ENCODE assay signal across 13 mouse cellular contexts in genomic region chr16:32076406-32076805, GRCm38 (mm10). TPM values are rescaled to one million over a fixed set of nuclear protein-coding genes. Genes with fewer than 3 reads are reported as not detected.
DNase-seq lines count a peak whose midpoint lies in the region; ATAC-seq and TF ChIP-seq lines count a peak whose summit lies in the region.
"Had no signal": no experiment of that assay in that cellular context is flagged by ENCODE, and none has a peak within 500 bp of the region (broad histone marks: within the 10 kb centered on the region; RNA-seq: fewer than 3 reads in every experiment).

No protein-coding gene starts in this region.

- no peaks in the 10 kb centered on the region for H3K27me3 ChIP-seq in forebrain, embryonic 16.5 days (replicated peaks; ENCODE audit: control insufficient read depth, insufficient read depth, low read length)
- H3K27me3 ChIP-seq in forebrain, embryonic 11.5 days (ENCODE audit: control insufficient read depth, insufficient read depth, low read length): no peaks in the 10 kb centered on the region
- no peaks in the 10 kb centered on the region for H3K27me3 ChIP-seq in hindbrain, embryonic 15.5 days
- H3K27me3 ChIP-seq in hindbrain, embryonic 12.5 days: no peaks in the 10 kb centered on the region
- H3K27me3 ChIP-seq in lung, postnatal 0 days (replicated peaks; ENCODE audit: insufficient read depth, low read length): no peaks in the 10 kb centered on the region

- H3K79me2 ChIP-seq in macrophage (ENCODE audit: inconsistent target): peaks cover 73% of the 10 kb centered on the region

- TF ChIP-seq EP300 in lung, postnatal 0 days (IDR thresholded peaks at IDR 0.05): no peak

- H3K36me3 ChIP-seq in forebrain, embryonic 16.5 days (ENCODE audit: control insufficient read depth, insufficient read depth): no peaks in the 10 kb centered on the region
- no peaks in the 10 kb centered on the region for H3K36me3 ChIP-seq in forebrain, embryonic 11.5 days (ENCODE audit: control insufficient read depth, insufficient read depth, low read length)
- no peaks in the 10 kb centered on the region for H3K36me3 ChIP-seq in hindbrain, embryonic 15.5 days
- H3K36me3 ChIP-seq in hindbrain, embryonic 12.5 days: no peaks in the 10 kb centered on the region
- H3K36me3 ChIP-seq in lung, postnatal 0 days (ENCODE audit: insufficient read depth, low read length): no peaks in the 10 kb centered on the region
- no peaks in the 10 kb centered on the region for H3K36me3 ChIP-seq in macrophage (ENCODE audit: inconsistent target)

- no peak for DNase-seq in forebrain, embryonic 11.5 days (ENCODE audit: low spot score)
- peak; percentile 12 for DNase-seq in lung, postnatal 0 days (ENCODE audit: low spot score)
- no peak for DNase-seq in lung, adult 18-20 months
- no peak for DNase-seq in neural tube, embryonic 10.5 days (ENCODE audit: extremely low spot score, low spot score)
- DNase-seq: adrenal gland, postnatal 14 days; cerebellum, adult 11 months; embryo, embryonic 11 days; heart, postnatal 4 days; layer of hippocampus, adult 9-11 months had no signal

- H3K4me3 ChIP-seq in forebrain, embryonic 16.5 days (replicated peaks; ENCODE audit: low read length): no peak overlapping the region
- no peak overlapping the region for H3K4me3 ChIP-seq in forebrain, embryonic 11.5 days (ENCODE audit: low read depth, low read length)
- H3K4me3 ChIP-seq in hindbrain, embryonic 15.5 days: no peak overlapping the region
- H3K4me3 ChIP-seq in hindbrain, embryonic 12.5 days: no peak overlapping the region
- H3K4me3 ChIP-seq in lung, postnatal 0 days (ENCODE audit: low read depth, low read length): no peak overlapping the region
- H3K4me3 ChIP-seq in macrophage (ENCODE audit: inconsistent target): 0 out of 2 replicates have a peak overlapping the region, but pooled peaks have one; percentile 1

- WGBS in forebrain, embryonic 16.5 days: 48% methylated on average over 3 of the region's 3 CpGs
- 92% methylated on average over 3 of the region's 3 CpGs for WGBS in forebrain, embryonic 11.5 days
- WGBS in hindbrain, embryonic 15.5 days: 69% methylated on average over 3 of the region's 3 CpGs
- 90% methylated on average over 3 of the region's 3 CpGs for WGBS in hindbrain, embryonic 12.5 days
- 15% methylated on average over 3 of the region's 3 CpGs for WGBS in lung, postnatal 0 days
- WGBS in macrophage (ENCODE audit: missing documents): 63% methylated on average over 3 of the region's 3 CpGs

- H3K27ac ChIP-seq in forebrain, embryonic 16.5 days (ENCODE audit: low read length): no peak overlapping the region
- no peak overlapping the region for H3K27ac ChIP-seq in forebrain, embryonic 11.5 days (ENCODE audit: low read depth, low read length)
- no peak overlapping the region for H3K27ac ChIP-seq in hindbrain, embryonic 15.5 days (replicated peaks)
- H3K27ac ChIP-seq in hindbrain, embryonic 12.5 days: no peak overlapping the region
- no peak overlapping the region for H3K27ac ChIP-seq in lung, postnatal 0 days (ENCODE audit: low read length)
- H3K27ac ChIP-seq in macrophage: no peak overlapping the region

- H3K4me1 ChIP-seq in forebrain, embryonic 16.5 days (replicated peaks; ENCODE audit: control insufficient read depth, insufficient read depth, low read length): peaks cover 24% of the 10 kb centered on the region
- 0 out of 2 replicates have a peak, but pooled peaks cover 6% of the 10 kb centered on the region for H3K4me1 ChIP-seq in forebrain, embryonic 11.5 days (replicated peaks; ENCODE audit: control insufficient read depth, insufficient read depth, low read length)
- peaks cover 27% of the 10 kb centered on the region for H3K4me1 ChIP-seq in hindbrain, embryonic 15.5 days (replicated peaks)
- peaks cover 15% of the 10 kb centered on the region for H3K4me1 ChIP-seq in hindbrain, embryonic 12.5 days
- peaks cover 10% of the 10 kb centered on the region for H3K4me1 ChIP-seq in lung, postnatal 0 days (ENCODE audit: insufficient read depth, low read depth, low read length)

- H3K9ac ChIP-seq in forebrain, embryonic 16.5 days (replicated peaks; ENCODE audit: low read depth, low read length): no peak overlapping the region
- H3K9ac ChIP-seq in forebrain, embryonic 11.5 days (ENCODE audit: low read length): no peak overlapping the region
- H3K9ac ChIP-seq in hindbrain, embryonic 15.5 days: no peak overlapping the region
- H3K9ac ChIP-seq in hindbrain, embryonic 12.5 days: no peak overlapping the region
- no peak overlapping the region for H3K9ac ChIP-seq in lung, postnatal 0 days (replicated peaks; ENCODE audit: low read depth)

- TF ChIP-seq CTCF in lung, postnatal 0 days (IDR thresholded peaks at IDR 0.05): no peak

- peak overlapping the region; percentile 6; the same call in 1 of the 2 replicates for H3K4me2 ChIP-seq in forebrain, embryonic 16.5 days (ENCODE audit: low read length)
- no peak overlapping the region for H3K4me2 ChIP-seq in forebrain, embryonic 11.5 days (ENCODE audit: low read depth, low read length, severe bottlenecking)
- H3K4me2 ChIP-seq in hindbrain, embryonic 15.5 days: 0 out of 2 replicates have a peak overlapping the region, but pooled peaks have one; percentile 15
- no peak overlapping the region for H3K4me2 ChIP-seq in hindbrain, embryonic 12.5 days (replicated peaks)
- no peak overlapping the region for H3K4me2 ChIP-seq in lung, postnatal 0 days (replicated peaks; ENCODE audit: low read depth, low read length)

- no peak for ATAC-seq in forebrain, embryonic 16.5 days
- no peak for ATAC-seq in forebrain, embryonic 11.5 days (replicated peaks; ENCODE audit: low FRiP score)
- ATAC-seq in hindbrain, embryonic 15.5 days (ENCODE audit: low FRiP score, low read depth): no peak
- ATAC-seq in hindbrain, embryonic 12.5 days (ENCODE audit: low FRiP score): no peak
- no peak for ATAC-seq in lung, postnatal 0 days

- H3K9me3 ChIP-seq in forebrain, embryonic 16.5 days (ENCODE audit: control insufficient read depth, low read length): no peaks in the 10 kb centered on the region
- H3K9me3 ChIP-seq in forebrain, embryonic 11.5 days (ENCODE audit: control insufficient read depth, low read length): no peaks in the 10 kb centered on the region
- no peaks in the 10 kb centered on the region for H3K9me3 ChIP-seq in hindbrain, embryonic 15.5 days
- H3K9me3 ChIP-seq in hindbrain, embryonic 12.5 days (replicated peaks): no peaks in the 10 kb centered on the region
- no peaks in the 10 kb centered on the region for H3K9me3 ChIP-seq in lung, postnatal 0 days (ENCODE audit: low read length)

RNA-seq across cellular contexts. Expression of gene Pak2, which starts 2.7 kb away (rescaled TPM):
- polyA plus RNA-seq in forebrain, embryonic 16.5 days (2015; fragmentation: Nextera tagmentation; extraction: Ambion mirVana): 42.9 and 50.9 TPM in 2 replicates
- polyA plus RNA-seq in forebrain, embryonic 11.5 days (2014; fragmentation: Nextera tagmentation; extraction: Ambion mirVana): 52.6 and 53.9 TPM in 2 replicates
- polyA plus RNA-seq in hindbrain, embryonic 15.5 days (2015; fragmentation: Nextera tagmentation; extraction: Ambion mirVana): 30.1 and 31.8 TPM in 2 replicates
- 48.5 and 50.3 TPM in 2 replicates for polyA plus RNA-seq in hindbrain, embryonic 12.5 days (2016; fragmentation: Nextera tagmentation; extraction: Ambion mirVana)
- polyA plus RNA-seq in lung, postnatal 0 days (2015; fragmentation: Nextera tagmentation; extraction: Ambion mirVana): 25.8 and 30.6 TPM in 2 replicates
- 10 to 100 TPM; 53.5 to 97.8 (median 68.9) TPM for total RNA-seq in macrophage (2018; cell fraction: chromatin; rRNA removed)
- total RNA-seq in macrophage (2018; cell fraction: cytosol; rRNA removed): 100 to 1,000 TPM in 6 of 26 experiments, 10 to 100 TPM in 20; 70.5 to 112 (median 93.3) TPM
- 100 to 1,000 TPM in 7 of 26 experiments, 10 to 100 TPM in 19; 68.7 to 134 (median 81.3) TPM for total RNA-seq in macrophage (2018; cell fraction: nucleus; rRNA removed)
- polyA plus RNA-seq in macrophage (2018): 58.5 to 99.5 TPM (median 73.3 TPM) in 3 replicates

RNA-seq across cellular contexts. Expression of gene Pigx, which starts 23.1 kb away (rescaled TPM):
- polyA plus RNA-seq in forebrain, embryonic 16.5 days (2015; fragmentation: Nextera tagmentation; extraction: Ambion mirVana): 121 and 122 TPM in 2 replicates
- 136 and 144 TPM in 2 replicates for polyA plus RNA-seq in forebrain, embryonic 11.5 days (2014; fragmentation: Nextera tagmentation; extraction: Ambion mirVana)
- polyA plus RNA-seq in hindbrain, embryonic 15.5 days (2015; fragmentation: Nextera tagmentation; extraction: Ambion mirVana): 101 TPM in 2 replicates
- 124 and 135 TPM in 2 replicates for polyA plus RNA-seq in hindbrain, embryonic 12.5 days (2016; fragmentation: Nextera tagmentation; extraction: Ambion mirVana)
- polyA plus RNA-seq in lung, postnatal 0 days (2015; fragmentation: Nextera tagmentation; extraction: Ambion mirVana): 57.7 and 61.4 TPM in 2 replicates
- 10 to 100 TPM in 18 of 26 experiments, 1 to 10 TPM in 8; 2.5 to 31.8 (median 16.8) TPM for total RNA-seq in macrophage (2018; cell fraction: chromatin; rRNA removed)
- 10 to 100 TPM; 21.3 to 34.3 (median 27.7) TPM for total RNA-seq in macrophage (2018; cell fraction: cytosol; rRNA removed)
- 10 to 100 TPM in 25 of 26 experiments, 1 to 10 TPM in 1; 9.8 to 41.6 (median 16.8) TPM for total RNA-seq in macrophage (2018; cell fraction: nucleus; rRNA removed)
- polyA plus RNA-seq in macrophage (2018): 30.5 to 37.7 TPM (median 33.8 TPM) in 3 replicates

RNA-seq across cellular contexts. Expression of gene Cep19, which starts 23.2 kb away (rescaled TPM):
- polyA plus RNA-seq in forebrain, embryonic 16.5 days (2015; fragmentation: Nextera tagmentation; extraction: Ambion mirVana): 48.4 and 56.3 TPM in 2 replicates
- 43.3 and 43.5 TPM in 2 replicates for polyA plus RNA-seq in forebrain, embryonic 11.5 days (2014; fragmentation: Nextera tagmentation; extraction: Ambion mirVana)
- polyA plus RNA-seq in hindbrain, embryonic 15.5 days (2015; fragmentation: Nextera tagmentation; extraction: Ambion mirVana): 44.2 and 48.2 TPM in 2 replicates
- polyA plus RNA-seq in hindbrain, embryonic 12.5 days (2016; fragmentation: Nextera tagmentation; extraction: Ambion mirVana): 39.6 and 41.9 TPM in 2 replicates
- polyA plus RNA-seq in lung, postnatal 0 days (2015; fragmentation: Nextera tagmentation; extraction: Ambion mirVana): 17.3 and 21.6 TPM in 2 replicates
- total RNA-seq in macrophage (2018; cell fraction: chromatin; rRNA removed): 1 to 10 TPM in 13 of 26 experiments, under 1 TPM in 6, not detected in 7; 0.25 to 7.9 (median 1.3) TPM
- total RNA-seq in macrophage (2018; cell fraction: cytosol; rRNA removed): 10 to 100 TPM in 8 of 26 experiments, 1 to 10 TPM in 18; 3.2 to 12.7 (median 8.2) TPM
- total RNA-seq in macrophage (2018; cell fraction: nucleus; rRNA removed): 1 to 10 TPM in 21 of 26 experiments, under 1 TPM in 5; 0.69 to 7.5 (median 1.8) TPM
- polyA plus RNA-seq in macrophage (2018): 6.1 to 13.3 TPM (median 8.9 TPM) in 3 replicates

Comparison
In these comparisons a context has a peak if more than half of its experiments do, and no peak if none do; other contexts are left out.
1. H3K4me2 ChIP-seq: peak in forebrain, embryonic 16.5 days (single experiment) and hindbrain, embryonic 15.5 days (single experiment); none in forebrain, embryonic 11.5 days (single experiment), hindbrain, embryonic 12.5 days (single experiment) and lung, postnatal 0 days (single experiment).